Mouse (Mus musculus) embryonic fibroblast, embryonic 13.5 days (primary cell): ENCODE measurements at regions not wholly inside any gene's neighbourhood (a gene's known extent, or its start where the extent isn't known, plus 50 kb on each side); places are given as distances from the start of the nearest gene placed in this dataset.

ENCODE experiments used
- CTCF ChIP-seq: IDR thresholded peaks from 2 replicates; pipeline ENCODE4 v1.5.1; 2011; ENCODE audit warnings: mild to moderate bottlenecking, control low read depth, low read length, moderate library complexity, borderline replicate concordance; ENCODE audit not compliant: insufficient read depth
- POLR2A ChIP-seq: IDR thresholded peaks from 2 replicates; pipeline ENCODE4 v1.6.1; 2011; ENCODE audit warnings: low read depth, mild to moderate bottlenecking, control low read depth, low read length, moderate library complexity

- TF ChIP-seq POLR2A (no peak), CTCF (no peak)
These were observed 60.3 kb upstream of the Plscr5 start for GRCm38 (mm10) chr9:92132440-92132839.
